Mouse (Mus musculus) brain, embryonic 18.5 days (tissue): ENCODE measurements around the gene Madcam1.
A peak's percentile ranks its signal among the peaks of the same experiment; 100 is the strongest.

Experiments used
- DNase-seq: peaks from one replicate; pipeline ENCODE4 v3.0.0-alpha.2; 2012; ENCODE audit warnings: low read depth, low spot score

The Madcam1 gene

DNA sequence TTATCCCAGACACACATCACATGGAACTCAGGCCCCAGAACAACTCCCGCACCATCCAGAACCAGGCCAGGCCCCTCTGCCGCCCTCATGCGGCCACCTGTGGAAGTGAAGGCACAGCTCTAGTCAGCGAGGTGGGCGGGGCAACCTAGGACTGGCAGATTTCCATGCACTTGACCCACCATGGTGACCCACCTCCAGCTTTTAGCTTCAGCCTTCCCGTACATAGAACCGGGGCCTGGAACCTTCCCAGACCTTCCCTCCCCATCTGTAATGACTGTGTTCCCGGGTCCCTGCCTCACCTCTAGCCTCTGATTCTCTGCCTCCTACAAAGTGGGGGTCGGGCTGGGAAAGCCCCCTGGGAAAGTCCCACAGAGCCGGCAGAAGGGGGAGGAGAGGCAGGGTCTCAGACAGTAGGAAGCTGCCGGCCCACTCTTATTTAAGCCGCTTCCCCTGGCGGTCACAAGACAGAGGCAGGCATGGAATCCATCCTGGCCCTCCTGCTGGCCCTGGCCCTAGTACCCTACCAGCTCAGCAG lies at the start of gene Madcam1:
Gene Madcam1, plus strand, starts transcription at position 429 of the 535 bp plus-strand sequence.
- no peak for DNase-seq

DNA sequence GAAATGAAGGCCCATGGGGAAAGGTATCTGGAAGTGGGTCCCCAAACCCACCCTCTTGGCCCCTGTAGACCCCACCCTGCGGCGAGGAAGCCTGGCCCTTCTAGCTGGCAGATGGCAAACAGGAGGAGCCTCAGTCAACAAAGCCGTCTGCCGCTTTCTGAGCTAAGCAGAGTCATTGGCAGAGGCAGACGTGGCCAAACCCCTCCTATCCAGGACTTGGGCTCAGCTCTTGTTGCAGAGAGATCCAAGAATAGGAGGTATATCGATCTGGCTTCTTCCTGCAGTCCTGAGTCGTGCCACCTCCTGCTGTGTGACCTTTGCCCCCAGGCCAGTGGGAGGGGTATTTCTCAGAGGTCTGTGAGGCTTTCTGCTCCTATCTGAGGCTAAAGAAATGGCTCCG lies 48.5 kb upstream of the Madcam1 start:
- DNase-seq: no peak

DNA sequence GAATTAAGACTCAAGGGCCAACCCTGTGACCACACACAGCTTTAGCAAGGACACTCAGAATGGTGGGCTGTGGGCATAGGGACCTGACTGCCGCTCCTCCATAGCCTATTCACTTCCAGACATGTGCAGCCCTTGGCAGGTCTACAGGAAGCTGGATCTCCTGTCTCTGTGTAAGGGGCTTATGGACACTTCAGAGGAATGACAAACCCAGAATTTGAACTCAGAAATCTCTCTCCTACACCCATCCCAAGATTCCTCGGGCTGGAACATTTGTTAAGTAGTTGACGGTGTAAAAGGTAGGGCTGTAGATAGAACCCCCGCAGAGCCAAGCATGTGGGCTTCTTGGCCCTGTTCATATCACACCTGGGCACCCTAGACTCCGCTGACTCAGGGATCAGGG lies 48.0 kb upstream of the Madcam1 start:
- DNase-seq: no peak

- no peak for DNase-seq
These were observed 40.4 kb upstream of the Madcam1 start for GRCm38 (mm10) chr10:79623950-79624349.

GRCm38 (mm10) chr10:79625398-79625797 lies 39.0 kb upstream of the Madcam1 start:
- no peak for DNase-seq

DNA sequence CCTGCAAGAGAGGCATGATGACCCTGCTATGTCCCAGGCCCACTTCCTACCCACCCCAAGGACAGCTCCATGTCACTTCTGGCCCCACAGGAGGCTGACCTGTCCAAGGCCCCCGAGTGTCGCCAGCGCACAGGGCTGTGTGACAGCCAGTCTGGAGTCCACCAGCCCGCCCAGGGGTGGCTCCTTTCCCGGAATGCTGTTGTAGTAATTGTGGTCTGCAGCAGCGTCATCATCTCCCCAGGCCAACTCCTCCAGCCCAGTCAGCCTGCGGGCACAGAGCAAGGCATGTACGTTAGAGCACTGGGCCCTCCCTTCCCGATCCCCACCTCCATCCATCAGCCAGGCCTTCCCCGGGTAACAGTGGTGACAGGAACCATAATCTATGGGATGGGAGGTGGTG lies 38.2 kb upstream of the Madcam1 start:
- DNase-seq: no peak

GRCm38 (mm10) chr10:79628377-79628776 lies 36.0 kb upstream of the Madcam1 start:
- DNase-seq: no peak

DNA sequence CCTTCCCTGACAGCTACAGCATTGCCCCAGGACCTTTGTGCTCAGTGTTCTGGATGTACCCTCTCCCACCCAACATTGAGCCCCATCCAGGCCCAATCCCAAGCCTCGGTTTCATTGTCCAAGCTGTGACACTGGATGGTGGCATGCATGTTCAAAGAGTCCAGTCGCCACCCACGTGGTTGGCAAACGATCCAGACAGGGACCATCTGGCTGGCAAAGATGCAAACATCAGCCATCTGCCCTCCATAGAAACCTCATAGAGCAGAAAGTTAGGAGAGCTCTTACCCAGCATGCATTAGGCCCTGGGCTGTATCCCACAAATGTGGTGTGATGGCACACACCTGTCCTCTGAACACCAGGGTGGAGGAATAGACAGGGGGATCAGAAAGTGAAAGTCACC lies 32.9 kb upstream of the Madcam1 start:
- no peak for DNase-seq

DNA sequence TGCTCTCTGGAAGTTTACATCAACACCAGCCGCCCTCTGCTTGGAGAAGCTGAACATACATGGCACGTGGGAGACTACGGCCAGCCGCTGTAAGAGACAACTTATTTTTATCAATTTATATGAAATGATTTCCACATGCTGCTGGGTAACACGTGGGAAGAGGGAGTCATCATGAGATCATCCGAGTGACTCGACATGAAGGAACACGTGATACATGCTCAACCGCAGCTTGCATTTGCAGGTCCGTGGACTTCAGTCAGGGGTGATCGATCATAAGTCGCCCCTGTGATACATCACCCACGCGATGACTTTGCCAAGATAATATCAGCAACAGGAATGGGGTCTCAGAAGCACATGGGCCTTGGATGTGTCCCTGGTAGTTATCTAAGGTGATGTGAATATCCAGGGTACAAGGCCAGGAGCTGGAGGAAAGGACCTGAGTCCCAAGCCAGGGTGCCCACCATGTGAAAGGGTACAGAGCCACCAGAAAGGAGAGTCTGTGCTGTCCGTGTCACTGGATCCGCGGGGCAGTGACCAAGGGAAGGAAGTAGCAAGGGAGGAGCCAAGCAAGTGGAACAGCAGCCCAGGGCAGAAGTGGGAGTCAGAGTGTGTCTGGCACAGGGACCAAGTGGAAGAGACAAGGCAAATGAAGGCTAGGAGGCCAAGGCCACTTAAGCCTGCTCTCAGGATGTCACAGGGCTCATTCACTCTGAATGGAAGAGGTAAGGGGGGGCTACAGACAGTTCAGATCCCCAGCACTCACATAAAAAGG lies 31.2 kb upstream of the Madcam1 start:
- no peak for DNase-seq

DNA sequence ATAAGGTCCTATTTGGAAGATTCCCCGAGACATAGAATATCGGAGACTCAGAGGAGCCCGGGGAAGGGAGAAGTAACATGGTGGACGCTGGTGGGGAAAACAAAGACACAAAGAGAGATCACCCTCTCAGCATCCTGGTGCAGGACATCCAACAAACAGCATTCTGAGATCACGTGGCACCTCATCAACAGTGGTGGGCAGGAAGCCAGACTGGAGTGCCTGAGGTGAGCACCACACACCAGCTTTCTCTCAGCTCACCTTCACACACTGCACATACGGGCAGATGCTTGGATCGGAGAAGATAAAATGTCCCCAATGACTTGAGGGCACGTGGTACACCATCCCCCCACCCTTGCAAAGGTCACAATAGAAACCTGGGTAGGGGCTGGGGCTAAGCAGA lies 28.1 kb upstream of the Madcam1 start:
- no peak for DNase-seq

- DNase-seq: peak; percentile 80
These were observed 26.9 kb upstream of the Madcam1 start, which contains the start of gene Shc2 for GRCm38 (mm10) chr10:79637128-79638110. Shc2 (minus strand) TSS chr10:79637918.

GRCm38 (mm10) chr10:79638486-79639204 lies 25.7 kb upstream of the Madcam1 start:
- DNase-seq: no peak

GRCm38 (mm10) chr10:79645711-79646110 lies 18.6 kb upstream of the Madcam1 start, which contains the start of gene Odf3l2:
Odf3l2 (minus strand) TSS chr10:79645738.
- DNase-seq: no peak

GRCm38 (mm10) chr10:79649070-79649751 lies 15.1 kb upstream of the Madcam1 start:
- no peak for DNase-seq

GRCm38 (mm10) chr10:79652789-79653188 lies 11.6 kb upstream of the Madcam1 start:
- DNase-seq: no peak

- peak; percentile 74 for DNase-seq
These were observed 9.4 kb upstream of the Madcam1 start for GRCm38 (mm10) chr10:79654946-79655395.

DNA sequence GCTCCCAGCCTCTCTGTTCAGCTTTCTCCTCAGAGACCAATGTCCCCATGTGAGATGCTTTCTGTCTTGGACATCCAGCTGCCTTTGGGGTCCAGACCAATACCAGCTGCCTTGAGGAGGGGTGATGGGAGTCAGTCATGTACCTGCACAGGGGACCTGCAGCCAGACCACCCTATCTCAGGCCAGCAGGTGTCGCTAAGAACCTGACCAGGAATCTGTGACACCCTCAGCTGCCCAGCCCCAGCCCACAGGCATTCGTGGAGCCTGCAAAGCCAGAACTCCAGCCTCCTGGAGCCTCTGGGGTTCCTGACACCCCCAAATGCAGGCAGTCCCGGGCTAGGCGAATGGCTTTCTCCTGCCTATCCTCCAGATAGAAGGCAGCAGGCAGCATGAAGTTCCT lies 5.5 kb upstream of the Madcam1 start:
- DNase-seq: no peak

DNA sequence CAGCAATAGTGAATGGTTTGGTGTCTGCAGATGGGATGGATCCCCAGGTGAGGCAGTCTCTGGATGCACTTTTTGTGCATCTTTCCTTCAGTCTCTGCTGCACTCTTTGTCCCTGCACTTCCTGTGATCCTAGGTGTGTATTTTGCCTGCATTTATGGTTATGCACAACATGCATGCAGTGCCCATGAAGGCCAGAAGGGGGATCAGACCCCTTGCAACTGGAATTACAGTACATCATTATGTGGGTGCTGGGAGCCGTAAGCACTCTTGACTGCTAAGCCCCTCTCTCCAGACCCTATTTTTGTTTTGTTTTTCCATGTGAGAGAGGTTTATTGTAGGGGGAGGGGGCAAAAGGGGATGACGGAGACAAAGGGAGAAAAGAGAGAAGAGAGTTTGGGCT lies 4.1 kb upstream of the Madcam1 start:
- no peak for DNase-seq

DNA sequence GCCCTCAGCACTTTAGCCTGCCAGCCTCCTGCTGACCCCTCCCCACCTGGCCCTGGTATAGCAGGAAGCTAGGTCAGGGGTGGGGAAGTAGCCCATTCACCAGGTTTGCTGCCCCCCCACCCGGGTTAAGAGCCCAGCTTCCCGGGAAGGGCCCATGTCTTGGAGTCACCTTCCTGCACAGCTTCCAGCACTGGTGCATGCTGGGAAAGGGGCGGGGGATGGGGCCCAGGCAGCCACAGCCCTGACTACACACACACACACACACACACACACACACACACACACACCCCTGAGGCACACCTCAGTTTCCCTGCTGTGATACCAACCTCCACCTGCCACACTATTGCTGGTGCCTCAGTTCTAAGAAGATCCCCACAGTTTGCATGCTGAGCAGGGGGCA lies 2.5 kb upstream of the Madcam1 start:
- no peak for DNase-seq

DNA sequence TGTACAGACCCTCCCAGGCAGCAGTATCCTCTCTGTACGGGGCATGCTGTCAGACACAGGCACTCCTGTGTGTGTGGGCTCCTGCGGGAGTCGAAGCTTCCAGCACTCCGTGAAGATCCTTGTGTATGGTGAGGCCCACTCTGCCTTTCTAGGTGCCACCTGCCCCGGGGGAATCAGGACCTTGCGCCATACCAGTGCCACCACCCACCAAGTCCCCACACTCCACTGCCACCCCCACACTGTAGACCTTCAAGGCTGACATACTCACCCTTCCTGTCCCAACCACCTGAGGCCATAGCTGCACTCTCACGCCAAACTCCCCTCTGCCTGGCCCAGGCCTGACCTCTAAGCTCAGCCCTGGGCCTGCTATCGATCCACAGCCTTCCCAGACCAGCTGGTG lies 692 bp downstream of the Madcam1 start:
- DNase-seq: no peak

- no peak for DNase-seq
These were observed 2.1 kb downstream of the Madcam1 start for GRCm38 (mm10) chr10:79666493-79666892.
